Mouse (Mus musculus): ENCODE measurements around the gene D17H6S53E. TPM values are rescaled to one million over a fixed set of nuclear protein-coding genes. Genes with fewer than 3 reads are reported as not detected.

Gene D17H6S53E
- polyA plus RNA-seq (2014; fragmentation: Nextera tagmentation; extraction: Ambion mirVana): 8.1 and 9.7 TPM in 2 replicates

DNA sequence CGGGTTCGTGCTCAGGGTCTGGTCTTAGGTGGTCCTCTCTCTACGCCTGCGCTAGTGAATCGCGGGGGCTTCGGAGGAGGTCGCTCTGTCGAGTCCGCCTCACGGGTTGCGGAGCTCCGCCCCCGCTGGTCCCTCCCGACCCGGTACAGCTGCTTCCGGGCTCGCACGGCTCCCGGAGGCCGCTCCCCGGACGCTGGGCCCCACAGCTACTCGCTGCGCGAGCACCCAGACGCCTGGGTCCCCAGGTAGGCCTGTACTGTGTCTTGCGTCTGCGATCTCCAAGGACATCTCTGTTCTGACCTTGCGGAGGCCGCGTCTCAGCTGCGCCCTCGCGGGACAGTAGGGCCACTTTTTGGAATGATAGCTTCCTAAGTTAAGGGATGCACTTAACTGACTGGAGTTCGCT, at the start of gene D17H6S53E:
Gene D17H6S53E (plus strand): TSS at position 168 of the 406 bp plus-strand sequence.
- peak; percentile 29; the same call in 1 of the 2 replicates for ATAC-seq (ENCODE audit: low read depth)
- under 1% methylated on average over 36 of the region's 36 CpGs for WGBS
- peaks cover 15% of the 10 kb centered on the region for H3K4me1 ChIP-seq (ENCODE audit: control insufficient read depth, insufficient read depth, low read length)

DNA sequence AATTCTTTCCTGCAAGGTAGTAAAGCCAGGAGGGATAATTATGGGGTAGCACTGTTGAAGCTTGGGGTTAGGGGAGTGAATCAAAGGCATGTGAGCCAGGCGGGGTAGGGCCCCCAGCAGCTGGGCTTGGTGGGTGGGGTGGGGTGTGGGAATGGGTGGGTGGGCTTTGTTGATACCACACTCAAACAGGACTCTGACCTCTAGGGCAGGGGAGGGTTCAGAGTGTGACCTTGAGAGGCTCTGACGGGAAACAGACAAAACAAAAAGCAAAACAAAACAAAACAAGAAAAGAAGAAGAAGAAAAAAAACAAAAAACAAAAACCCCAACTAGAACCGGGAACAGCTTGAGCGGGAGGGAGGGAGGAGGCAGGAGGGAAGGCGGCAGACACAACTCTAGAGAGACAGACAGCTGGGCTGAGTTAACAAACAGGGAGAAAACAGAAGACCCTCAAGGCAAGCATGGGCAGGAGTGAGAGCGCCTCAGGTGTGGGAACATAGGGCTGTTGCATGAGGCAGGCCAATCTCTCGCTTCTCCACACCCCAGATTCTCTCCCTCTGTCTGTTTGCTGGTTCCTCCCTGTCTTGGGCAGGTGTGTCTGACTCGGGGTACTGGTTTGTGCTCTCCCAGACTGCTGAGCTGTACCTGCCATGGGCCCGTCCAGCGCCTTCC, 49.5 kb upstream of the D17H6S53E start, which contains the start of gene Ly6g6e:
Gene Ly6g6e (plus strand): TSS at position 396 of the 670 bp plus-strand sequence.
- Histone ChIP-seq H3K27me3 (ENCODE audit: control insufficient read depth, insufficient read depth, low read length) (no peaks in the 10 kb centered on the region), H3K4me3 (ENCODE audit: low read depth, low read length) (peak within 1 kb of the TSS; percentile 9), H3K27ac (ENCODE audit: low read depth, low read length) (no peak within 1 kb of the TSS), H3K9me3 (ENCODE audit: control insufficient read depth, low read length) (no peaks in the 10 kb centered on the region), H3K36me3 (ENCODE audit: control insufficient read depth, insufficient read depth, low read length) (no peaks in the 10 kb centered on the region), H3K4me1 (ENCODE audit: control insufficient read depth, insufficient read depth, low read length) (peaks cover 5% of the 10 kb centered on the region; the same call in 1 of the 2 replicates), H3K4me2 (ENCODE audit: low read depth, low read length) (peak within 1 kb of the TSS; percentile 15; the same call in 1 of the 2 replicates), H3K9ac (replicated peaks; ENCODE audit: low read depth, low read length) (no peak within 1 kb of the TSS)
- 31% methylated on average over 10 of the region's 10 CpGs for WGBS
- ATAC-seq (ENCODE audit: low read depth): no peak

More for the DNA sequence above, at the start of gene D17H6S53E:
- Histone ChIP-seq H3K27ac (ENCODE audit: low read depth, low read length) (peak within 1 kb of the TSS; percentile 77; the same call in 1 of the 2 replicates), H3K27me3 (ENCODE audit: control insufficient read depth, insufficient read depth, low read length) (no peaks in the 10 kb centered on the region), H3K4me2 (ENCODE audit: low read depth, low read length) (peak within 1 kb of the TSS; percentile 51), H3K9me3 (ENCODE audit: control insufficient read depth, low read length) (no peaks in the 10 kb centered on the region), H3K4me3 (ENCODE audit: low read depth, low read length) (peak within 1 kb of the TSS; percentile 63), H3K9ac (replicated peaks; ENCODE audit: low read depth, low read length) (peak within 1 kb of the TSS; percentile 78), H3K36me3 (ENCODE audit: control insufficient read depth, insufficient read depth, low read length) (peaks cover 5% of the 10 kb centered on the region)

GRCm38 (mm10) chr17:35077285-35077684, 48.9 kb upstream of the D17H6S53E start:
- 22% methylated on average over 2 of the region's 2 CpGs for WGBS
- ATAC-seq (ENCODE audit: low read depth): no peak

DNA sequence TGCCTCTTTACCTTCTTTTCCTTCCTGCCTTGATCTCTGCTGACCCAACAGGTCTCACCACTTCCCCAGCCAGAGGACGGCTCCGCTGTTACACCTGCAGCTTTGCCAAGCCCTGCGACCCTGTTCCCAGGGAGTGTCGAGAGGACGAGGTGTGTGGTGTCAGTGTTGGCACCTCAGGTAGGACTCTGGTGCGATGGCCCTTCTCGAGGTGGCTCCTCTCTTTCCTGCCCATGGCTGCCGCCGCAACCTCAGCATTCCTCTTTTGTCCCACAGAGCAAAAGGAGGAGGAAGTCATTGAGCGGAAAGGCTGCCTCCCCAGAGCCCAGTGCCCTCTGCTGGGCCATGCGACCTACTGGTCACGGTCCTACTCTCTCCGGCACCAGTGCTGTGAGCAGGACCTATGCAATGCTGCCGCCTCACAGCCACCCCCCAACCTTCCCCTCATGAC, 48.4 kb upstream of the D17H6S53E start, which contains the start of gene Ly6g6d:
Gene Ly6g6d (minus strand): TSS at position 280 of the 448 bp plus-strand sequence.
- no peak within 1 kb of the TSS for H3K9ac ChIP-seq (replicated peaks; ENCODE audit: low read depth, low read length)
- H3K27me3 ChIP-seq (ENCODE audit: control insufficient read depth, insufficient read depth, low read length): no peaks in the 10 kb centered on the region
- H3K4me2 ChIP-seq (ENCODE audit: low read depth, low read length): peak within 1 kb of the TSS; percentile 15; the same call in 1 of the 2 replicates
- no peaks in the 10 kb centered on the region for H3K36me3 ChIP-seq (ENCODE audit: control insufficient read depth, insufficient read depth, low read length)
- H3K4me1 ChIP-seq (ENCODE audit: control insufficient read depth, insufficient read depth, low read length): peaks cover 5% of the 10 kb centered on the region; the same call in 1 of the 2 replicates
- ATAC-seq (ENCODE audit: low read depth): peak; percentile 38; the same call in 1 of the 2 replicates
- H3K9me3 ChIP-seq (ENCODE audit: control insufficient read depth, low read length): no peaks in the 10 kb centered on the region
- H3K27ac ChIP-seq (ENCODE audit: low read depth, low read length): no peak within 1 kb of the TSS
- H3K4me3 ChIP-seq (ENCODE audit: low read depth, low read length): peak within 1 kb of the TSS; percentile 9
- WGBS: 7% methylated on average over 14 of the region's 14 CpGs

More at GRCm38 (mm10) chr17:35077285-35077684, 48.9 kb upstream of the D17H6S53E start:
- no peak overlapping the region for H3K9ac ChIP-seq (replicated peaks; ENCODE audit: low read depth, low read length)
- no peaks in the 10 kb centered on the region for H3K9me3 ChIP-seq (ENCODE audit: control insufficient read depth, low read length)
- no peak overlapping the region for H3K4me3 ChIP-seq (ENCODE audit: low read depth, low read length)
- H3K4me1 ChIP-seq (ENCODE audit: control insufficient read depth, insufficient read depth, low read length): peaks cover 5% of the 10 kb centered on the region; the same call in 1 of the 2 replicates
- no peak overlapping the region for H3K27ac ChIP-seq (ENCODE audit: low read depth, low read length)
- no peaks in the 10 kb centered on the region for H3K36me3 ChIP-seq (ENCODE audit: control insufficient read depth, insufficient read depth, low read length)
- H3K27me3 ChIP-seq (ENCODE audit: control insufficient read depth, insufficient read depth, low read length): no peaks in the 10 kb centered on the region
- H3K4me2 ChIP-seq (ENCODE audit: low read depth, low read length): no peak overlapping the region; the same call in 1 of the 2 replicates

GRCm38 (mm10) chr17:35079778-35080177, 46.4 kb upstream of the D17H6S53E start:
- H3K4me3 ChIP-seq (ENCODE audit: low read depth, low read length): no peak overlapping the region
- no peak overlapping the region for H3K9ac ChIP-seq (replicated peaks; ENCODE audit: low read depth, low read length)
- H3K4me2 ChIP-seq (ENCODE audit: low read depth, low read length): no peak overlapping the region
- no peaks in the 10 kb centered on the region for H3K9me3 ChIP-seq (ENCODE audit: control insufficient read depth, low read length)
- ATAC-seq (ENCODE audit: low read depth): no peak
- H3K4me1 ChIP-seq (ENCODE audit: control insufficient read depth, insufficient read depth, low read length): peaks cover 5% of the 10 kb centered on the region; the same call in 1 of the 2 replicates
- no peaks in the 10 kb centered on the region for H3K27me3 ChIP-seq (ENCODE audit: control insufficient read depth, insufficient read depth, low read length)
- WGBS: 68% methylated on average over 9 of the region's 9 CpGs
- no peaks in the 10 kb centered on the region for H3K36me3 ChIP-seq (ENCODE audit: control insufficient read depth, insufficient read depth, low read length)
- H3K27ac ChIP-seq (ENCODE audit: low read depth, low read length): no peak overlapping the region

DNA sequence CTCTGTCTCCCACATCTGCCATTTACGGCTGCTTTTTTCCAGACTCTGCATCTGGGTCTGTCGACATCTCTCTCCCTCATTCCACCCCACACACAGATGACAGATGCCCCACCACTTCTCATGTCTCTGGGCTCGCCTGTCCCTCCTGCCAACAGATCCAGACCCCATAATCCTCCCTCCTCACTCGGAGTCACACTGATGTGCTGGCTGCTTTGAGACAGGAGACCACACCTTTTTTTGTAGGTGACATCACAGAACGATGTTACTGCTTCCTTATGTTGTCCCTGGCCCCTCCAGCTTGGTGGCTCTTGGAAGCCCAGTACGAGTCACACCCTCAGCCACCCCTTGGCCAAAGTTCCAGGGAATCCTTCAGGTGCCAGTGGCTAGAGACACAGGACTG, 45.9 kb upstream of the D17H6S53E start:
- no peaks in the 10 kb centered on the region for H3K9me3 ChIP-seq (ENCODE audit: control insufficient read depth, low read length)
- H3K4me2 ChIP-seq (ENCODE audit: low read depth, low read length): no peak overlapping the region
- ATAC-seq (ENCODE audit: low read depth): no peak
- H3K27ac ChIP-seq (ENCODE audit: low read depth, low read length): no peak overlapping the region
- H3K27me3 ChIP-seq (ENCODE audit: control insufficient read depth, insufficient read depth, low read length): no peaks in the 10 kb centered on the region
- peaks cover 5% of the 10 kb centered on the region; the same call in 1 of the 2 replicates for H3K4me1 ChIP-seq (ENCODE audit: control insufficient read depth, insufficient read depth, low read length)
- WGBS: 67% methylated on average over 6 of the region's 6 CpGs
- no peak overlapping the region for H3K9ac ChIP-seq (replicated peaks; ENCODE audit: low read depth, low read length)
- no peak overlapping the region for H3K4me3 ChIP-seq (ENCODE audit: low read depth, low read length)
- H3K36me3 ChIP-seq (ENCODE audit: control insufficient read depth, insufficient read depth, low read length): no peaks in the 10 kb centered on the region

DNA sequence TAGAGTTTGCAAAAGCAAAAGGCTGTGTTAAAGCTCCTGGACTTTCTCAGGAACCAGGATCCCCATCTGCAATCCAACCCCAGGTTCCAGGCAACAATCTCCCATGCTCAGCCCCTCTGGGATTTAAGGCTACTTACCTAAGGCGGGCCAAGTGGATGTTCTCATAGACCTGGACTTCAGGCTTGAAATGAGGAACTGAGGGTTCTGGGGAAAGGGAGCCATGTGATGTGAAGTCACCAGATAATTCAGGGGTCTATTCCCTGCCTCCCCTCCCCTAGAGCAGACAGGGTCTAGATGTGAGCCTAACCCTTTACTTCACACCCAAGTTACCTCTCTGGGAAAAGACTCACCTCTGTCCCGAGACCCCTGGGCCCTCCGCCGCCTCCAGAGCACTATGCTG, 45.5 kb upstream of the D17H6S53E start:
- WGBS: 81% methylated on average over 4 of the region's 4 CpGs
- H3K4me1 ChIP-seq (ENCODE audit: control insufficient read depth, insufficient read depth, low read length): peaks cover 5% of the 10 kb centered on the region; the same call in 1 of the 2 replicates
- H3K27me3 ChIP-seq (ENCODE audit: control insufficient read depth, insufficient read depth, low read length): no peaks in the 10 kb centered on the region
- H3K4me3 ChIP-seq (ENCODE audit: low read depth, low read length): no peak overlapping the region
- H3K9ac ChIP-seq (replicated peaks; ENCODE audit: low read depth, low read length): no peak overlapping the region
- no peaks in the 10 kb centered on the region for H3K36me3 ChIP-seq (ENCODE audit: control insufficient read depth, insufficient read depth, low read length)
- H3K9me3 ChIP-seq (ENCODE audit: control insufficient read depth, low read length): no peaks in the 10 kb centered on the region
- no peak overlapping the region for H3K27ac ChIP-seq (ENCODE audit: low read depth, low read length)
- ATAC-seq (ENCODE audit: low read depth): no peak
- H3K4me2 ChIP-seq (ENCODE audit: low read depth, low read length): no peak overlapping the region

DNA sequence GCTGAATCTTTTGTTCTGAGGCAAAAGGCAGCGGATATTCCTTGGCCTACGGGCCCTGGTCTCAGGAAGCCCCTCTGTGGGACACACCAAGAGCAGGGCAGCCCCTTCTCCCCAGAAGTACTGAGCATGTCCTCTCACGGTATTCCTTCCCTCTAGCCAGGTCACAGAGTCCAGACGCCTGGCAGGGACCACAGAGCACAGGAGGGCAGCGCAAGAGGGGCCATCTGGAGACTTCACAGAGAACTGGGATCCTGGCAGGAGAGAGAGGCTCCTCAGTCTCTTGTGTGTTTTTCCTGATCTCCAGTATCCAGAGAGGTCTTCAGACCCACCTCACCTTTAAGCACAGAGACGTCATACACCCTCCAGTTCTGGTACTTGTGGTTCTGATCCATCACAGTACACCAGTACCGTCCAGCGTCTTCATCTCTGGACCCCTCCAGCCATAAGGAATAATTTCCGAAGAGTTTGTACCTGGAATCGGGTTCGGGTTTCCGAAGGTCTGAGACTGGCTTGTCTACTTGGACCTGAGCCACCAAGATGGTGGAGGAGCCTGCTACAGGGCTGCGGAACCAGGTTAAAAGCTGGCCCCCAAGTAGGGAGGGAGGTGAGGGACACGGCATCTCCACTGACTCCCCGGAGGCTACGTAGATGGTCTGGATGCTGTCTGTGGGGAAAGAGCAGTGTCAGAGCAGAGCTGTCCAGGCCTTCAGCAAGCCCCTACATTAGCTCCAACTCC, 43.2 kb upstream of the D17H6S53E start:
- Histone ChIP-seq H3K4me2 (ENCODE audit: low read depth, low read length) (no peak overlapping the region), H3K27me3 (ENCODE audit: control insufficient read depth, insufficient read depth, low read length) (no peaks in the 10 kb centered on the region), H3K9me3 (ENCODE audit: control insufficient read depth, low read length) (no peaks in the 10 kb centered on the region), H3K4me1 (ENCODE audit: control insufficient read depth, insufficient read depth, low read length) (peaks cover 1% of the 10 kb centered on the region; the same call in 1 of the 2 replicates), H3K27ac (ENCODE audit: low read depth, low read length) (no peak overlapping the region), H3K9ac (replicated peaks; ENCODE audit: low read depth, low read length) (no peak overlapping the region), H3K36me3 (ENCODE audit: control insufficient read depth, insufficient read depth, low read length) (no peaks in the 10 kb centered on the region), H3K4me3 (ENCODE audit: low read depth, low read length) (no peak overlapping the region)
- 87% methylated on average over 16 of the region's 16 CpGs for WGBS
- no peak for ATAC-seq (ENCODE audit: low read depth)

All from neural tube, embryonic 14.5 days (tissue).